Mouse (Mus musculus): Measurements from ENCODE around the gene Actr8. TPM values are rescaled to one million over a fixed set of nuclear protein-coding genes. Genes with fewer than 3 reads are reported as not detected.
A peak's percentile ranks its signal among the peaks of the same experiment; 100 is the strongest.

The Actr8 gene
- polyA plus RNA-seq, 1 experiment from 2014 or later, result 38.5 TPM

GRCm38 (mm10) chr14:30039413-30039812 lies 61.3 kb downstream of the Actr8 start:
- H3K27ac ChIP-seq (ENCODE audit: low read length), result no peak overlapping the region
- H3K27me3 ChIP-seq (replicated peaks; ENCODE audit: insufficient read depth, low read length), result no peaks in the 10 kb centered on the region
- DNase-seq (ENCODE audit: low spot score), result peak; percentile 6
- no peak overlapping the region for H3K4me3 ChIP-seq (ENCODE audit: low read depth, low read length)
- no peak overlapping the region for H3K4me2 ChIP-seq (replicated peaks; ENCODE audit: low read depth, low read length)
- peak; percentile 34 for ATAC-seq
- H3K4me1 ChIP-seq (ENCODE audit: insufficient read depth, low read depth, low read length), result no peaks in the 10 kb centered on the region
- H3K36me3 ChIP-seq (ENCODE audit: insufficient read depth, low read length), result no peaks in the 10 kb centered on the region
- no peaks in the 10 kb centered on the region for H3K9me3 ChIP-seq (ENCODE audit: low read length)
- WGBS, result 39% methylated on average over 4 of the region's 4 CpGs
- H3K9ac ChIP-seq (replicated peaks; ENCODE audit: low read depth), result no peak overlapping the region
- no peak for TF ChIP-seq EP300 (IDR thresholded peaks at IDR 0.05)
- no peak for TF ChIP-seq CTCF (IDR thresholded peaks at IDR 0.05)

- H3K9me3 ChIP-seq (ENCODE audit: low read length), result no peaks in the 10 kb centered on the region
- no peak for TF ChIP-seq EP300 (IDR thresholded peaks at IDR 0.05)
- TF ChIP-seq CTCF (IDR thresholded peaks at IDR 0.05), result no peak
- H3K27me3 ChIP-seq (replicated peaks; ENCODE audit: insufficient read depth, low read length), result no peaks in the 10 kb centered on the region
- H3K27ac ChIP-seq (ENCODE audit: low read length), result no peak overlapping the region
- H3K4me3 ChIP-seq (ENCODE audit: low read depth, low read length), result no peak overlapping the region
- H3K9ac ChIP-seq (replicated peaks; ENCODE audit: low read depth), result no peak overlapping the region
- 85% methylated on average over 9 of the region's 9 CpGs for WGBS
- no peak for DNase-seq (ENCODE audit: low spot score)
- no peak for ATAC-seq
- no peaks in the 10 kb centered on the region for H3K36me3 ChIP-seq (ENCODE audit: insufficient read depth, low read length)
- no peak overlapping the region for H3K4me2 ChIP-seq (replicated peaks; ENCODE audit: low read depth, low read length)
- no peaks in the 10 kb centered on the region for H3K4me1 ChIP-seq (ENCODE audit: insufficient read depth, low read depth, low read length)
These were observed 63.7 kb downstream of the Actr8 start for GRCm38 (mm10) chr14:30041836-30042235.

GRCm38 (mm10) chr14:30043356-30043940 lies 65.3 kb downstream of the Actr8 start:
- H3K9me3 ChIP-seq (ENCODE audit: low read length), result no peaks in the 10 kb centered on the region
- H3K36me3 ChIP-seq (ENCODE audit: insufficient read depth, low read length), result no peaks in the 10 kb centered on the region
- H3K27me3 ChIP-seq (replicated peaks; ENCODE audit: insufficient read depth, low read length), result no peaks in the 10 kb centered on the region
- H3K9ac ChIP-seq (replicated peaks; ENCODE audit: low read depth), result no peak overlapping the region
- H3K4me2 ChIP-seq (replicated peaks; ENCODE audit: low read depth, low read length), result no peak overlapping the region
- no peak overlapping the region for H3K4me3 ChIP-seq (ENCODE audit: low read depth, low read length)
- 74% methylated on average over 7 of the region's 7 CpGs for WGBS
- ATAC-seq (no peak; the same call in 1 of the 2 replicates), DNase-seq (ENCODE audit: low spot score) (peak; percentile 31)
- no peak overlapping the region for H3K27ac ChIP-seq (ENCODE audit: low read length)
- H3K4me1 ChIP-seq (ENCODE audit: insufficient read depth, low read depth, low read length), result no peaks in the 10 kb centered on the region
- no peak for TF ChIP-seq CTCF (IDR thresholded peaks at IDR 0.05)
- TF ChIP-seq EP300 (IDR thresholded peaks at IDR 0.05), result no peak

GRCm38 (mm10) chr14:30045239-30045638 lies 67.1 kb downstream of the Actr8 start:
- Histone ChIP-seq H3K4me1 (ENCODE audit: insufficient read depth, low read depth, low read length) (no peaks in the 10 kb centered on the region), H3K36me3 (ENCODE audit: insufficient read depth, low read length) (no peaks in the 10 kb centered on the region), H3K9ac (replicated peaks; ENCODE audit: low read depth) (no peak overlapping the region), H3K4me2 (replicated peaks; ENCODE audit: low read depth, low read length) (no peak overlapping the region), H3K27ac (ENCODE audit: low read length) (no peak overlapping the region), H3K4me3 (ENCODE audit: low read depth, low read length) (no peak overlapping the region), H3K9me3 (ENCODE audit: low read length) (no peaks in the 10 kb centered on the region), H3K27me3 (replicated peaks; ENCODE audit: insufficient read depth, low read length) (no peaks in the 10 kb centered on the region)
- DNase-seq (ENCODE audit: low spot score) (no peak), ATAC-seq (no peak)
- WGBS, result 66% methylated on average over 10 of the region's 10 CpGs
- TF ChIP-seq CTCF (IDR thresholded peaks at IDR 0.05) (no peak), EP300 (IDR thresholded peaks at IDR 0.05) (no peak)

- Histone ChIP-seq H3K27ac (ENCODE audit: low read length) (no peak overlapping the region), H3K36me3 (ENCODE audit: insufficient read depth, low read length) (no peaks in the 10 kb centered on the region), H3K4me1 (ENCODE audit: insufficient read depth, low read depth, low read length) (no peaks in the 10 kb centered on the region), H3K4me2 (replicated peaks; ENCODE audit: low read depth, low read length) (no peak overlapping the region), H3K4me3 (ENCODE audit: low read depth, low read length) (no peak overlapping the region), H3K27me3 (replicated peaks; ENCODE audit: insufficient read depth, low read length) (no peaks in the 10 kb centered on the region), H3K9ac (replicated peaks; ENCODE audit: low read depth) (no peak overlapping the region), H3K9me3 (ENCODE audit: low read length) (no peaks in the 10 kb centered on the region)
- no peak for TF ChIP-seq EP300 (IDR thresholded peaks at IDR 0.05)
- no peak for TF ChIP-seq CTCF (IDR thresholded peaks at IDR 0.05)
- no peak for DNase-seq (ENCODE audit: low spot score)
- no peak for ATAC-seq
- WGBS, result 74% methylated on average over 8 of the region's 8 CpGs
These were observed 67.6 kb downstream of the Actr8 start for GRCm38 (mm10) chr14:30045704-30046220.

GRCm38 (mm10) chr14:30046976-30047375 lies 68.8 kb downstream of the Actr8 start:
- DNase-seq (ENCODE audit: low spot score), result no peak
- Histone ChIP-seq H3K27me3 (replicated peaks; ENCODE audit: insufficient read depth, low read length) (no peaks in the 10 kb centered on the region), H3K9ac (replicated peaks; ENCODE audit: low read depth) (no peak overlapping the region), H3K27ac (ENCODE audit: low read length) (no peak overlapping the region), H3K36me3 (ENCODE audit: insufficient read depth, low read length) (no peaks in the 10 kb centered on the region), H3K9me3 (ENCODE audit: low read length) (no peaks in the 10 kb centered on the region), H3K4me3 (ENCODE audit: low read depth, low read length) (no peak overlapping the region), H3K4me1 (ENCODE audit: insufficient read depth, low read depth, low read length) (no peaks in the 10 kb centered on the region), H3K4me2 (replicated peaks; ENCODE audit: low read depth, low read length) (no peak overlapping the region)
- WGBS, result 91% methylated on average over 4 of the region's 4 CpGs
- TF ChIP-seq CTCF (IDR thresholded peaks at IDR 0.05), result no peak
- no peak for TF ChIP-seq EP300 (IDR thresholded peaks at IDR 0.05)
- no peak for ATAC-seq

Data from lung, postnatal 0 days (tissue).